Mouse (Mus musculus): Measurements from ENCODE around the gene Acvrl1.

Gene Acvrl1

GRCm38 (mm10) chr15:101128181-101129089 is at the start of gene Acvrl1:
Acvrl1 (plus strand) TSS chr15:101128522.
- DNase-seq: no peak

DNA sequence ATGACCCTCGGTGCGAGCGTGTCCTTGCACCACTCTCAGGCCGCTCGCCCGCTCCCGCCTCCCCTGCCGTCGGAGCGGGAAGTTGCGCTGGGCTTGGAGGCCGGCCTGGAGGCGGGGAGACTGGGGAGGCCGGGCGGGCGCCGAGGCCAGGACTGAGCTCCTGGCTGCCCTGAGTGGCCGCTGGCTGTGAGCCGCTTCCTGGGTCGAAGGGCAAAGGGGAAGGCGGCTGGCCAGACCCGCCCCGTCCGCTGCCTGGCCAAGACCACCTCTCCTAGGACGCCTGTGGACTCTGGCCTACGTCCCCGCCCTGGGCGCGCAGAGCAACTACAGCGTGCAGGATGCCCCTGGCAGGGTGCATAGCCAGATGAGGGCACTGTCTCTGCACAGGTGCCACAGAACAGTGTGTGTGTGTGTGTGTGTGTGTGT is 49.6 kb upstream of the Acvrl1 start:
- DNase-seq: peak; percentile 73

- no peak for DNase-seq
These were observed 48.2 kb upstream of the Acvrl1 start for GRCm38 (mm10) chr15:101080031-101080520.

GRCm38 (mm10) chr15:101081035-101081548 is 47.2 kb upstream of the Acvrl1 start:
- DNase-seq: no peak

DNA sequence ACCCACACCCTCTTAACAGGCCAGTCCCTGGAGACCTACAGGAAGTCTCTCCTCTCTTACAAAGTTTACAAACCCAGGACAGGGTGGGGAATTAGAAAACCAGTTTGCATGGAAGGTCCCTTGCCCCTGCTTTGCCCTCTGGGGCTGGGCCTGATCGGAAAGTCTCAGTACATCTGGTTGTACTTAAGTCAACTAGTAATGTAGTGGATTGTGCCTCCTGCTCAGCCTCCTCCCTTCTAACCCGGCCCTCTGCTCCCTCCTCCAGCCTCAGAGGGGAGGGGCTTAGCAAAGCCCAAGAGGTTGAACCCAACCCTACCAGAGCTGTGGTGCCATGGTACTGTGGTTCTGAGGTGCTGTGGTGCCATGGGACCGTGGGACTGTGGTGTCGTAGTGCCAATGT is 46.1 kb upstream of the Acvrl1 start:
- DNase-seq: no peak

DNA sequence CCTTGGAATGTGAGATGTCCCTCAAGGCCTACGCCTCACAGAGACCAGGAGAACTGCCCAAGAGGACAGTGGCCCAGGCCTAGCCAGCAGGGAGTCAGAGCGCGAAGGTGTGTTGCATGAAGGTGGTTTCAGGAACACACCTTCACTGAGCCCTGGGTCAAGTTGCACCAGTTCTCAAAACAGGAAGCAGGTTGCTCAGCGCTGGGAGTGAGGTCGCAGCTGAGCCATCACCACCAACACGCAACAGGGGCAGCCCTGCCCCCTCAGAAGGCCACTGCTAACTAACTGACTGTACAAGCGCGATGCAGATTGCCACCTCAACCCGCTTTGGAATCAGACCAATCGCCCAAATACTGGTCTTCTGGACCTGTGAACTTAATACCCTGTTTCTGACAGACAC is 43.8 kb upstream of the Acvrl1 start:
- no peak for DNase-seq

GRCm38 (mm10) chr15:101086451-101086850 is 41.9 kb upstream of the Acvrl1 start:
- no peak for DNase-seq

- DNase-seq: no peak
These were observed 41.4 kb upstream of the Acvrl1 start for GRCm38 (mm10) chr15:101086956-101087355.

GRCm38 (mm10) chr15:101088291-101088690 is 40.0 kb upstream of the Acvrl1 start:
- DNase-seq: no peak

DNA sequence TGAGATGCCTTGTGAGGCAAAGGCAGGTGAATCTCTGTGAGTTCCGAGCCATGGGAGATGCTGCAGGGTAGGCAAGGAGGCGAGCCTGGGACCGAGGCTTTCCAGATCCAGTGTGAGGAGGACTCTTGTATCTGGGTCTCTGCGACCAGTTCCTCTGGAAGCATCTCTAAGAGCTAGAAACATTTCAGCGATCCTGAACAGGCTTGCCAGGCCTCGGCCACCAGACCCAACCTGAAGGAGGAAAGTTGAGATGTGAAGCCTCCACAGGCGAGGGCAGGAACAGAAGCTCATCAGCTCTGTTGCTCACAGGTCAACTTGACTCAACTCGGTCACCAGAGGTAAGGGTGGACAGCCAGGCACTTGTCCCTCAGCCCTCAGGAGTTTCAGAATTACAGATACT is 36.8 kb upstream of the Acvrl1 start:
- DNase-seq: no peak

DNA sequence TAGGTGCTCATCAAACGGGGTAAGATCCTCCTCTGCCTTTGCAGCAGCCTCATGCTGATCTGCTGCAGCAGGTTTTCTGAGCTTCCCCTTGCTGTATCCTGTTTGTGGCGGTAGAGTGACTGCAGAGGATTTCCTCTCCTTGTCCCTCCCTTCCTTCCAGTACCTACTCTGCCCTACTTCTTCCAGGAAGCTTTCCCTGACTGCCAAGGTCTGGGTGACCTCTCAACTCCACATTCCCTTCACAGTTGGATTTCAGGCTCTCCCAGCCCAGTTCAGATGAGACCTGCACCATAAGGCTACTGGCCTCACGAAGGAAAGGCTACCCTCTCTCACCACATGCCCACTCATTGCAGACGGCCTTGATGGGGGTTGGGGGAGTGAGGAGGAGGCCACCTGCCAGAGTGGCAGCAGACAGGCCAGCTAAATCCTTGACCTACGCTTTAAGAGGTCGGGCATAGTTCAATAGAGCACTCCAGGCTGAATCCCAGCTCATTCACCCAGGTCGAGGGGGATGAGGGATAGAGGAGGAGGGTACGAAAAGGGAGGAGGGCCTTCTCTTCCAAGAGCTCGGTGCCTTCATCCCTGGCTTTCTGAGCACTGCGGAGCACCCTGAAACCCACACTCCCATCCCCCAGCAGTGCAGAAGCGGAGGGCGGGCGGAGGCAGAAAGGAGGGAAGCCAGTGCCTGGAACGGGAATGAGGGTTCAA is 36.0 kb upstream of the Acvrl1 start:
- DNase-seq: no peak

- DNase-seq: peak; percentile 21
These were observed 35.3 kb upstream of the Acvrl1 start for GRCm38 (mm10) chr15:101092829-101093648.

DNA sequence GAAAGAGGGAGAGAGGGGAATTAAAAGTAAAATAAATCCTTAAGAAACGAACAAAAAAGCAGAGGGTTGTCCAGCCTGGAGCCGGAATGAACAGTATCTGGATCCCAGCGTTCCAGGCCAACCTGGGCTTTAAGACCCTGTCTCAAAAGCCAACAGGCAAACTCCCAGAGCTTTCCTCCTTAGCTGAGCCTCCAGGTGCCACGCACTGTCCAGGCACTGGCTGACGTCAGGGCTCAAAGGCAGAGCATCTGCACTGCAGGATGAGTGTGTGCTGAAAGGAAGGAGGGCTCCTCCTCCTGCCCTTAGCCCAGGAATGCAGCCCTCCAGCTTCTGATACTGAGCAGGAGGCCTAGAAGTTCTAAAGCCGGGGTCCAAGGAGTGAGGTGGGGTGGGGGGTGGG is 34.3 kb upstream of the Acvrl1 start:
- no peak for DNase-seq

DNA sequence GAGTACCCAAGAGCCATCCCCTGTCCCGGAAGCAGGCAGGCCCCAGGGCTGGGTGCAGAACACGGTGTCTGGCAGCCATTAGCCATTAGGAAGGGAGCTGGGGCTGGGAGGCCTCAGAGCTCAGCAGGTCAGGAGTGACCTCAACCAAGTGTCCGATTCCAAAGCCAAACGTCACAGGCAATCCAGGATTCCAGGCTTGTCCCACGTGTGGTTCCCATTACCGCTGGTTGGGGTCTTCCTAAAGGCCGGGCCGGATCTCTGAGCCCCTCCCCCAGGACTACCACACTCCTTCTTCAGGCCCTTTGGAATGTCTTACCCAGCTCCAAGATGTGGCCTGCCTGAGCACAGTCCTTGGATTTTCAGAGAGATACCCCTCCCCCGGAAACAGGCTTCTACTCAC is 33.3 kb upstream of the Acvrl1 start:
- no peak for DNase-seq

GRCm38 (mm10) chr15:101095392-101095791 is 32.9 kb upstream of the Acvrl1 start:
- no peak for DNase-seq

- no peak for DNase-seq
These were observed 30.2 kb upstream of the Acvrl1 start for GRCm38 (mm10) chr15:101097985-101098651.

- no peak for DNase-seq
These were observed 27.3 kb upstream of the Acvrl1 start for GRCm38 (mm10) chr15:101100996-101101395.

GRCm38 (mm10) chr15:101103605-101104304 is 24.6 kb upstream of the Acvrl1 start:
- no peak for DNase-seq

GRCm38 (mm10) chr15:101105496-101105994 is 22.8 kb upstream of the Acvrl1 start:
- peak; percentile 55 for DNase-seq

GRCm38 (mm10) chr15:101106011-101106410 is 22.3 kb upstream of the Acvrl1 start:
- DNase-seq: no peak

Data from right cerebral cortex, postnatal 25 days (tissue).